Mouse (Mus musculus) thymus, adult 18-20 months (tissue): ENCODE measurements around the gene Synm.

Experiments used
- DNase-seq, 2 experiments: peaks; one replicate each; pipeline ENCODE4 v3.0.0; 2022; ENCODE audit warnings: mixed read lengths in 2 of 2

Synm gene

DNA sequence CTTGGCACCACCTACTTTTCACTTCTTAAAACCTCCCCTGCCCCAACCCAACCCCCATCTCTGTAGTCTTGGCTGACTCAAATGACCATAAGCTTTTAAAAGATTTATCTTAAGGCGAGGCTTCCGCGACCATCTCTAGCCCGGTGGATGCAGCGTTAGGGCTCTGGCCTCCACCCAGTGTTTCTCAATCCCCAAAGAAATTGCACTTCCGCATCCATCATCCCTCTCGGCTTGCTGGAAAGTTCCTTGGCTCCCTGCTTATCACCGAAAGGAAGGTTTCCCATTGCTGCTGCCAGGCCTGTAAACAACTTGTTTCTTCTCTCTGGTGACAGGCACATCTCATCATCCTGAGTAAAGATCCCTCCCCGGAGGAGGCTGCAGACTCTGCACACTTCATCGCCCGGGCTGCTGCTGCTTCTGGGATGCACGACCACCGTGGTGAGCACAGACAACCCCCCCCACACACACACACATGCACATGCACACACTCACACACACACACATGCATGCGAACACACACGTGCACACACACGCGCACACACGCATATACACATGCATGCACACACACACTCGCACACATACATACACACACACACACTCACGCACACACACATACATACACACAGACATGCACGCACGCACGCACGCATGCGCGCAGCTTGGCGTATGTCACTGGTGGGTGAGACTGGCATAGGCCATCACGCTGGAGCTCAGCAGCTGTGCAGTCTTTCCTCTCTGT, 61.5 kb downstream of the Synm start:
- no peak for DNase-seq

DNA sequence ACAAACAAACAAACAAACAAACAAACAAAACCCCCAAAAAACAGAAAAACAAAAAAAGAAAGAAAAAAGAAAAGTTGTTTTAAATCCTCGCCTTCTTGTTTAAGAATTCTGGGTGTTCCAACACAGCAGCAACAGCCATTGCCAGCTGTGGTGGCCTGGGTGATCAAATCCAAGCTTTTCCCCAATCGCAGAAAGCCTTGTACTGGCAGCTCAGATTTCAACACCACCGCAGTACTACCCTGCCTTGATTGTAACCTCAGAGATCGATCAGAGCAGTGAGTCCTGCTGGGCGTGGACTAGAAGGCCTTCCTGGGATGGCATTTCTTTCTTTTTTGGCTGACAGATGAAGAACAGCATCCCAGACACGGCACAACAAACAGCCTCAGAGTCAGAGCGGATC, 63.6 kb downstream of the Synm start:
- DNase-seq: no peak

DNA sequence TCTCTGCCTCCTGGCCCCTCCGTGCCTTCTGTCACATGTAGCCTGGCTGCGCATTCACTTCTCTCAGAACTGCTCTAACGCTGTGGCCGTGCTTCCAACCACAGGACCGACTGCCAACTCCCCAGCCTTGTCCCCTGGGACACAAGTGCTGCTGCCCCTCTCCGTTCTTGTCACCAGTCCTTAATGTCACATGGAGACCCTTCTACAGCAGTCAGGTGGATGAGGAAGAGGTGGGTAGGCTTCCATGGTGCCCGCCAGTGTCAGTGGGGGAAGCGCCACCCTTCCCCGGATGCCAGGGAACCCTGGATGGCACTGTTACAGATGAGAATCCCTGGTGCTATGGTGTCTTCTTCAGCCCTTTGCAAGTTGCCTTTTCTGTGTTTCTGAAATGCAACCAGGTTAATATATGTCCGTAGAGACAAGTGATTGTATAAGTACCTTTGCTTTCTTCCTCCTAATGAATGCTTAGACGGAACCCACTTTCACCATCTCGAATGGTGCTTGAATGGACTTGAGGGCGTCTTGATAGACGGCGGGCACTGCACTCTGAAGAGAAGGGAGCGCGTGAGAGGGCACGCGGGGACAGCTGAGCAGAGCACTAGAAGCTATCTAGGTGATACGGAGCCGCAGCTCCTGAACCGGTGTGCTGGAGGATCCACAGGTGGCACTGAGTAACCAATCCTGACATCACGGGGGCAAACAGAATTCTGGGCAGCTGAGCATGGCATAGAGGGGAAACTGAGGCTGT, 66.6 kb downstream of the Synm start:
- DNase-seq: no peak

DNA sequence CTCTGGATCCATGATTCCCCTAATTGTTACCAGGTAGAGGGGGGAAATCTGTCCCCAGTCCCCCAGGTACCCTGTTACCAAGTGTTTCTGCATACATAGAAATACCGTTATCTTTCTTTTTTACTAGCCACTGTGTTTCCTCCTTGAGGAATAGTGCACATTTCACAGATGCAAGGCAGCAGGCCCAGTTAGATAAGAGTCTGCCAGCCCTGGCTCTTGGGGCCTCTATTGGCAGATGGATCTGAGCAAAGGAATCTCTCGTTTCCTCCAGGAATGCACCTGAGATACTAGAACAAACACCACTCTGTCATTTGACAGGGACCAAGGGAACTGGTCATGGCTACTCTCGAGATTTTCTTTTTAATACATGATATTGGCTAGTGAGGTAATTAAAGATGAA, 67.4 kb downstream of the Synm start:
- DNase-seq: no peak

DNA sequence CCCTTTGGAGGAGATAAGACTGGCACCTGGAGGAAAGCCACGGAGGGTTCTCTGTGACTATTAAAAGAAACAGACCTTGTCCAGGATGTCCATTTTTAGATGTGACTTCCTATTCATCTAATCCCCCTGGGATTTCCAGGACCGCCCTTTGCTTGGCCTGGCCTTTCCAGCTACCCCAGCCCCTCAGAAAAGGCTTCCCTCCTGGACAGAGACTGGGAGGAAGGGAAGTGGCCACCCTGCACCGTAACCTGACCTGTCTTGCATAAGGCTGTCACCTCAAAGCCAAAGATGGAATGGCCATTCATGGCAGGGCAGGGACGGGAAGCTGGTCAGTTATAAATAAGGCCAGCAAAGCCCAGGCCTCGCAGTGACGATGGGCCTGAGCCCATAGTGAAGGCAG, 68.5 kb downstream of the Synm start:
- no peak for DNase-seq

DNA sequence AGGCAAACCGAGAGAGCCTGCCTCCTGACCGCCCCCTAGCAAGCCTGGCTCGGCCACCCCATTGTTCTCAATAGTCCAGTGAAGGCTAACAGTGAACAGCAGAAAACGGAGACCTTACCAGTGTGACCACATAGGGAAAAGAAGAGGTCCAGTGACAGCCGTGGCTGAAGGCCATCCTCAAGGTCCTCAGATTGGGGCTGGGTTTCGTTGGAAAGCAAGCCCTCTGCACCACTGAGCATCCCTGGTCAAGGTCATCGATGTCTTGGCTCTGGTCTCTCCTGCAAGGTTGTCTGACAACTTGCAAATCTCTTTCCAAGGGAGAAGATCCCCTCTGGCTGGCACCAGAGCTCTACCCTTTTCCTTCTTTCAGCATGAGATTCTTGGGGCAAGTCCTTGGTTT, 69.7 kb downstream of the Synm start:
- DNase-seq: no peak

DNA sequence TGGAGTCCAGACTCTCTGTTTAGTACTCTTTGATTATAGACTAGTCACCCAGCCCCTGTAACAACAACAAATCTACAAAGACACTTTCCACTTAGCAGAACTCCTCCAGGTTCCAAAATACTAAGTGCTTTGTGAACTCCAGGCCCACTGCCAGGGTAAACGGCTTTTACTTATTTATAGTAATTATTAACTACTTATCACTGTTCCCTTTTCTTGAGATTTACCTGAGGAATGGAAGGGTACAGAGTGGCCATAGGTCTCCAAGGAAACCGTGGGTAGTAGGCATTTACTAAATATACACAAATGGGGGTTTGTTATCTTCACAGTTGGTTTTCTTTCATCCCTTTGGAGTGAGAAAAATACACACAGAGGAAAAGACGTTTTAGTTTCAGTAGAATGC, 71.3 kb downstream of the Synm start:
- DNase-seq: no peak

DNA sequence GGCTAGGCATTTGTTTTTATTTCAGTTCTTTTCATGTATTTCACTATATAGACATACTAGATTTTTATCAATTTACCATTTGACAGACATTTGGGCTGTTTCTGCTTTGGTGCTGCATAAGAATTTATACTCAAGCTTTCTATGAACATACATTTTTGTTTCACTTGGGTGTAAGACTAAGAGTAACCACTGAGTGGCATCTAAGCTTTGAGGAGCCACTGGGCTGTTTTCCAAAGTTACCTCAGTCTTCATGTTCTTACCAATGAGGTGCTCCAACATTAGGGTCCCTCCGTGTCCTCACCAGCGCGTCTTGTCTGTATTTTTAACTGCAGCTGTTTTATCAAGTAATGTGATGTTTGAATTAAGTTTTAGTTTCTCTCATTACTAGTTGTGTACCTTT, 73.0 kb downstream of the Synm start:
- DNase-seq: no peak

DNA sequence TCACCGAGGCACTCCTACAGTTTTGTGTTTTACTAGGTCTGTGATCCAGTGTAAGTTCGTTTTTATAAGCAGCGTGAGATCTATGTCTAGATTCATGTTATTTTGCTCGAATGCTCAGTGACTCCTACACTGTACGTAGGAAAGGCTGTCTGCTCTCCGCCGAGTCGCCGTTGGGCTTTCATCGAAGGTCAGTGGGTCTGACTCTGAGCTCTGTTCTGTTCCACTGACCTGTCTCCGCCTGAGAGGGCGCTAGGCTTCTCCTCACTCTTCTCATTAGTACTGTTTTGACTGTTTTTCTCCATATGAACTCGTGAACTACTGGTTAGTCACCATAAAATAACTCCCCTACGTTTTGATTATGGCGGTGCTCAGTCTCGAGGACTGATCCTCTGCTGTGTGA, 76.5 kb downstream of the Synm start:
- no peak for DNase-seq

DNA sequence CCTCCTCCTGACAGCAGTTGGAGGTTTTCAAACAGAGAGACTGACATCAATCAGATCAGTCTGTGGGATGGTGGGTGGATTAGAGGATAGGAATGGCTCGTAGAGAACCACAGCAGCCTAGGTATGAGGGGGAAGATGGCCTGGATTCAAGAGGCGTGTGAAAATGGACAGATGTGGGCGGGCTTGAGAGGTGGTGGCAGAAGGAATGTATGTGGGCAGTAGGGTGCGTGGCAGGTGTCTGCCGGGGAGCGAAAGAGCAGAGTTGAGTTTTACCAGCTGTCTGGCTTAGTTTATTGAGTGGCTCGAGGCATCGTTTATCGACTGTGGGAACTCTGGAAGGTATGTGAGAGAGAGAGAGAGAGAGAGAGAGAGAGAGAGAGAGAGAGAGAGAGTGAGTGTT, 78.5 kb downstream of the Synm start:
- no peak for DNase-seq
